Mouse (Mus musculus): ENCODE data around the gene C330007P06Rik. TPM values are rescaled to one million over a fixed set of nuclear protein-coding genes. Genes with fewer than 3 reads are reported as not detected.
A peak's percentile ranks its signal among the peaks of the same experiment; 100 is the strongest.
"Not testable (repeated sequence)": the region's sequence is repeated elsewhere in the genome, so short reads cannot be mapped to it uniquely, and the experiment has no call there.

C330007P06Rik gene
- polyA plus RNA-seq, 1 experiment from 2014 or later = 23.9 TPM

DNA sequence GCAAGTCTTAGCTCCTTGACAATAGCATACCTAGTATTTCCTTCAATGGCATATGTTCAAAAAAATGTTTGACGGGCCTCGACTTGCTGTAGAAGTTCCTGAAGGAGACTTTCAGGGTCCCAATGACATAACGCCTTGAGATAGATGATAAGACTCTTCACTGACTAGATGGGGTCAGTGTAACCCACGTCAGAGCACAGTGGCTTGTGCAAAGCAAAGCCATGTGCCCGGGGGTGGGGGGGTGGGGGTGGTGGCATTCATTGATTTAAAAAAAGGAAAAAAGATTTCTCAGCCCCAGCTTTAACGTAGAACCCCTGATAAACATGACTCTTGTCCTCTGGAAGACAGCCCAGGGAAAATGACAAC lies 65.6 kb downstream of the C330007P06Rik start:
- Histone ChIP-seq H3K27me3 (no peaks in the 10 kb centered on the region), H3K9me3 (no peaks in the 10 kb centered on the region), H3K4me2 (peak overlapping the region; percentile 55), H3K9ac (no peak overlapping the region), H3K4me1 (replicated peaks) (peaks cover 7% of the 10 kb centered on the region), H3K27ac (replicated peaks) (peak overlapping the region; percentile 81), H3K4me3 (peak overlapping the region; percentile 37), H3K36me3 (no peaks in the 10 kb centered on the region)
- 81% methylated on average over 6 of the region's 6 CpGs for WGBS
- ATAC-seq (ENCODE audit: low read depth) = peak; percentile 40

DNA sequence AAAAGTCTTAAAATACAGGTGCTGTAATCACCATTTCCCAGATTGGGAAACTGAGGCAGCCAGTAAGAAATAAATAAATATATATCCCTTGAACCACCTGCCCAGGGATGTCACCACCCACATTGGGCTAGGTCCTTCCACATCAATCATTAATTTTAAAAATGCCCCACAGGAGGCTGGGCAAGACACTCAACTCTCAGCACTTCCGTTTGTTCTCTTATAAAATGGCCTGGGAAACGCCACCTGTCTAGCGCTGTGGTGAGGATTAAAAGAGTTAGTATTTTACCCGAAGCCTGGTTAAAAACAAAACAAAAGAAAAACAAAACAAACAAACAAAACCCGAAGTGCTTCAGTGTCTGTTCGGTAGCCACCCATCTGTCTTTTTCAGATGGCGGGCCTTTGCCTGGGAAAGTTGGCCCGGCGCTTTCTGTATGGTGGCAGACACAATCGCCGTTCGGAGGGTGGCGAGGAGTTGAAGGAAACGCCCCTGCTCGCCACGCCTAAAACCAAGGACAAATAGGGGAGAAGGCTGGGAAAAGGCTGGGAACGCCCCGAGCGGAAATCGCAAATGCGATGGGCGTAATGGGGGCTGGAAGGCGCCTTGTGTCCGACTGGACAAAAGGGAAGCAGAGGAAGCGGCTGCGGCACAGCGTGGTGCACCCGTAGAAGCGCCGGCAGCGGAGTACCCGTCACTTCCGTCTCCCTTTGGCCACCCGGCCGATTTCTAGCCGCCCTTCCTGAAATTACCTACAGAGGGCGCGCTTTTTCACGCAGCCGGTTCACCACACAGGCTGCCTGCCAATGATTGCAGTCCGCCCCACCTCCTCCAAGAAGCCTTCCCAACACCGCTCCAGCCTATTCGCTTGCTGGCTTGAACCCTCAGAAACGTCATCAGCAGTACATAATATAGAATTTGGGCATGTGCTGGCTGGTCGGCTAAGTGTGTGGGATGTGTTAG lies 66.3 kb downstream of the C330007P06Rik start:
- H3K4me3 ChIP-seq = peak overlapping the region; percentile 37
- H3K9ac ChIP-seq = peak overlapping the region; percentile 60
- ATAC-seq (ENCODE audit: low read depth) = peak; percentile 88
- no peaks in the 10 kb centered on the region for H3K9me3 ChIP-seq
- no peaks in the 10 kb centered on the region for H3K36me3 ChIP-seq
- peak overlapping the region; percentile 81 for H3K27ac ChIP-seq (replicated peaks)
- H3K27me3 ChIP-seq = no peaks in the 10 kb centered on the region
- 17% methylated on average over 39 of the region's 45 CpGs for WGBS
- H3K4me2 ChIP-seq = peak overlapping the region; percentile 55
- H3K4me1 ChIP-seq (replicated peaks) = peaks cover 7% of the 10 kb centered on the region

DNA sequence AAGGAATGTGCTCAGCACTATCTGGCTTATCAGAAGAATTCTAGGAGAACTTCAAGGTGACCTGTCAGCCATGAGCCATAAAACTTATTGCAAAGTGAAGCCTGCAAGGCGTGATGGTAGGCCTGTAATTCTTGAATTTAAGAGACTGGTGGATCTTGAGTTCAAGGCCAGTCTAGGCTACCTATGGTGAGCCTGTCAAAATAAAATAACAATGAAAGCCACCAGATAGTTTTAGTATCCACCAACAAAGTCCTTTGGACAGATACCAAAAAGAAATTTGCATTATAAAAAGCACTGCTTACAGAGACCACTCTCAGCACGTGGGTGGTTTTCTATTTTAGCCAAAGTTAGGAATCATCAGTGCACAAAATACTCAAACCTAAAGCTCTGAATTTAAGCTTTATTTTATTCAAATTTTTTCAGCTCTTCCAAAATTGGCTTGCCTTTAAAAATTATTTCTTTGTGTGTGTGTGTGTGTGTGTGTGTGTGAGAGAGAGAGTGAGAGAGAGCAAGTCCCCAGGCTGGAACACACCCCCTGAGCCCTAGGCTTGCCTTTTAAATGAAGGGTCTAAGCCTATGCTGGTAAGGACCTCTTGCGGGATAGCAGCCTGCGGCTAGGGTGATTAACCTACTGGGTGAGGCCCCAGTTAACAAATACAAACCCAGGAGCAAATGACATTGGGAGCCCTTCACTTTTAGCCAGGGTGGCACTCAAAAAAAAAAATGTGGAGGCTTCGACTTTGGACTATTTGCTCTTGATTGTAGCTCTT lies 68.3 kb downstream of the C330007P06Rik start:
- Histone ChIP-seq H3K27ac (replicated peaks) (no peak overlapping the region), H3K4me1 (replicated peaks) (peaks cover 7% of the 10 kb centered on the region), H3K4me2 (no peak overlapping the region), H3K9ac (no peak overlapping the region), H3K36me3 (no peaks in the 10 kb centered on the region), H3K27me3 (no peaks in the 10 kb centered on the region), H3K9me3 (no peaks in the 10 kb centered on the region), H3K4me3 (no peak overlapping the region)
- WGBS = 47% methylated on average over 5 of the region's 5 CpGs
- ATAC-seq (ENCODE audit: low read depth) = no peak

DNA sequence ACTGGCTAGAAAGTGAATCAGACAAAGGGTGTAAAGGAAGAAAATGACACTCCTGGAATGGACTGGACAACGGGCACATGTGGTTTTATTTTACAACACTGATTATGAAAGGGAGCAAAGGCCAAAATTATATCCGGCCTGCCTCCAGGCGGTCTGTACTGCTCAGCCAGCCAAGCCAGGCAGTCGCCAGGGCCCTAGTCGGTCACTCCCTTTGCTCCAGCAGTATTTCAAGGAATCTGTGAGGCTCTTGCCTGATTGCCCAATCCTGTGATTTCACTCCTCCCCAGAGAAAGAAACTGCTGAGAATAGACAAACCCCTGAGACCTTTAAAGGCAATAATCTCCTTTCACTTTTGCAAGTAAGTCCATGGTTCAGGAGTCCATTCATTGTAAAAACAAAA lies 69.7 kb downstream of the C330007P06Rik start:
- WGBS = 73% methylated on average over 5 of the region's 5 CpGs
- H3K4me1 ChIP-seq (replicated peaks) = peaks cover 7% of the 10 kb centered on the region
- H3K9ac ChIP-seq = no peak overlapping the region
- no peaks in the 10 kb centered on the region for H3K9me3 ChIP-seq
- H3K4me2 ChIP-seq = no peak overlapping the region
- no peak for ATAC-seq (ENCODE audit: low read depth)
- H3K4me3 ChIP-seq = no peak overlapping the region
- H3K27ac ChIP-seq (replicated peaks) = no peak overlapping the region
- no peaks in the 10 kb centered on the region for H3K36me3 ChIP-seq
- H3K27me3 ChIP-seq = no peaks in the 10 kb centered on the region

DNA sequence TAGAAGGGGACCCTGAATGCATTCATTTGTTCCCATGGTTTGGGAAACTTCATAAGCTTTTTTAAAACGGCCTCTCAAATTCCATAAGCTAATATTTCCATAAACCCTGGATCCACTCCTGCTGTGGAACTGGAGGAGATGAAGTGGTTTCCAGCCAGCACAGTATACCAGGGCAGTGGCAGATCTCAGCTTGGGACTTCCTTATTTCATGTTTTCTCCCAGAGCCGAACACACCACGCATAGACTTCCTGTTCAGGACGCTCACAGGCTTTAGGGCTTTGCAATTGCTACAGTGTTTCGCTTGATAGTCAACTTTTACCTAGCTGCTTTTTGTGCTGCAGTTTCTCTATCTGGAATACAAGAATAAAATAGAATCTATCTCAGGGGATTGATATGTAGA lies 70.7 kb downstream of the C330007P06Rik start:
- peaks cover 5% of the 10 kb centered on the region for H3K36me3 ChIP-seq
- H3K4me1 ChIP-seq (replicated peaks) = peaks cover 7% of the 10 kb centered on the region
- H3K4me3 ChIP-seq = no peak overlapping the region
- no peak for ATAC-seq (ENCODE audit: low read depth)
- H3K9ac ChIP-seq = no peak overlapping the region
- no peaks in the 10 kb centered on the region for H3K27me3 ChIP-seq
- 72% methylated on average over 5 of the region's 5 CpGs for WGBS
- H3K9me3 ChIP-seq = no peaks in the 10 kb centered on the region
- no peak overlapping the region for H3K4me2 ChIP-seq
- no peak overlapping the region for H3K27ac ChIP-seq (replicated peaks)

DNA sequence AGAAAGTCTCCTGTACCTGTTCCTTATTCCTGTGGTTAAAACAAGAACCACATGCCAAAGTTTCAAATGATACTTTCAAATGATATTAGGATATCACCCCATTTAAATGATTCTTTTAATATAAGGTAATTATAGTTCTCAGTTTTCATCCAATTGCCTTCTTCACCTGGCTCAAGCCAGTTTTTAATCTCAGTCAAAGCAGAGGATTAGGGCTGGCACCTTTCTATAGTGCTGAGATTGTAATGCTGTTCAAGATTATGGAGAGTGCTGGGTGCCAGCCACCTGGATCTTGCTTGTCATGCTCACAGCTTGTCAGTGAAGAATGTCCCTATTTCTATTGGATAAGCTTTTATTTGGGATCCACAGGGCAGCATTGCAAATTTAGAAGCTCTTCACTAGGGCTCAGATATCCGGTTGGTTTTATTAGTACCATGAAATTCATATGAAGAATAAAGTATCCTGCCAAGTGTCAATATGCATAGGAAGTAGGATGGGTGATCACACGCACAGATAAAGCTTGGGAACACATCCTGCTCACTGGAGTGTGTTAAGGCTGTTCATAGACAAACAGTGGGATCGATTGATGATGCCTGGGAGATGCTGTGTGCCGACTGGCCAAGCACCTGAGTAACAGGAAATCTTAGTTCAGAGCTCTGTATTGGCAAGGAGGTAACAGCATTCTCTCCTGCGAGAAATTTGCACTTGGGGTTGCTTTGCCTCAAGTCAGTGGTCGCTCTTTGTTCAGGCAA lies 74.6 kb downstream of the C330007P06Rik start:
- H3K4me3 ChIP-seq = no peak overlapping the region
- no peak for ATAC-seq (ENCODE audit: low read depth)
- H3K27me3 ChIP-seq = no peaks in the 10 kb centered on the region
- 41% methylated on average over 6 of the region's 6 CpGs for WGBS
- 0 out of 2 replicates have a peak, but pooled peaks cover 3% of the 10 kb centered on the region for H3K4me1 ChIP-seq (replicated peaks)
- peaks cover 15% of the 10 kb centered on the region for H3K36me3 ChIP-seq
- no peaks in the 10 kb centered on the region for H3K9me3 ChIP-seq
- H3K9ac ChIP-seq = no peak overlapping the region
- no peak overlapping the region for H3K4me2 ChIP-seq
- no peak overlapping the region for H3K27ac ChIP-seq (replicated peaks)

DNA sequence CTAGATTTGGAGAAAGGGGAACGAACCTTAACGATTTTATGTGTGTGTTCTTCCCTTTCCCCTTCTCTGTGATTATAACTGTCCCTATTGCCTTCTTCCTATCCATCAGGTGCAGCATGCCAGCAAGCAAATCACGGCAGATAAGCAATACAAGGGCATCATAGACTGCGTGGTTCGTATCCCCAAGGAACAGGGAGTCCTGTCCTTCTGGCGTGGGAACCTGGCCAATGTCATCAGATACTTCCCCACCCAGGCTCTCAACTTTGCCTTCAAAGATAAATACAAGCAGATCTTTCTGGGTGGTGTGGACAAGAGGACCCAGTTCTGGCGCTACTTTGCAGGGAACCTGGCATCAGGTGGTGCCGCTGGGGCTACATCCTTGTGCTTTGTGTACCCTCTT lies 77.2 kb downstream of the C330007P06Rik start:
- 69% methylated on average over 8 of the region's 8 CpGs for WGBS

DNA sequence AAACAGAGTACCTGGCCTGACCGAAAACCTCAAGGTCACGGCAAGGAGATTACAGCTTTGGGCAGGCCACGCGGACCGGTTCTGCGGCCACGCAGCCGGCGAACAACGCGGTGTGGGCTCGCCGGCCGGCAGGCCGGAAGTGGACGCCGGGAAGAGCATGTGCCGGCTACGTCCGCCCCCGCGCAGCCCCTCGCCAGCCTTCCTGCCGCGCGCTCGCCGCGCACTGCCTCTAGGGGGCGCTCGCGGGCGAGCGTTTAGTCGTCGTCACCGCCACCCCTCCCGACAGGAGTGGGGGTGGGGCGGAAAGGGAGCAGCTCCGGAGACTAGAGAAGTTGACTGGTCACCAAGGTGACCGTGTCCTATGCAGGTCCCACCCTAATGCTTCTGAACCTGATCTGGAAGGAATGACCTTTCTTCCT lies 77.7 kb downstream of the C330007P06Rik start:
- ATAC-seq (ENCODE audit: low read depth) = peak; percentile 87

More for the DNA sequence above, 77.2 kb downstream of the C330007P06Rik start:
- not testable (repeated sequence) for H3K27me3 ChIP-seq; H3K4me1 ChIP-seq (replicated peaks); H3K9me3 ChIP-seq; ATAC-seq (ENCODE audit: low read depth); H3K27ac ChIP-seq (replicated peaks)
- Histone ChIP-seq H3K4me3 (peak overlapping the region; percentile 63), H3K36me3 (peaks cover 15% of the 10 kb centered on the region), H3K9ac (peak overlapping the region; percentile 83), H3K4me2 (peak overlapping the region; percentile 57)

DNA sequence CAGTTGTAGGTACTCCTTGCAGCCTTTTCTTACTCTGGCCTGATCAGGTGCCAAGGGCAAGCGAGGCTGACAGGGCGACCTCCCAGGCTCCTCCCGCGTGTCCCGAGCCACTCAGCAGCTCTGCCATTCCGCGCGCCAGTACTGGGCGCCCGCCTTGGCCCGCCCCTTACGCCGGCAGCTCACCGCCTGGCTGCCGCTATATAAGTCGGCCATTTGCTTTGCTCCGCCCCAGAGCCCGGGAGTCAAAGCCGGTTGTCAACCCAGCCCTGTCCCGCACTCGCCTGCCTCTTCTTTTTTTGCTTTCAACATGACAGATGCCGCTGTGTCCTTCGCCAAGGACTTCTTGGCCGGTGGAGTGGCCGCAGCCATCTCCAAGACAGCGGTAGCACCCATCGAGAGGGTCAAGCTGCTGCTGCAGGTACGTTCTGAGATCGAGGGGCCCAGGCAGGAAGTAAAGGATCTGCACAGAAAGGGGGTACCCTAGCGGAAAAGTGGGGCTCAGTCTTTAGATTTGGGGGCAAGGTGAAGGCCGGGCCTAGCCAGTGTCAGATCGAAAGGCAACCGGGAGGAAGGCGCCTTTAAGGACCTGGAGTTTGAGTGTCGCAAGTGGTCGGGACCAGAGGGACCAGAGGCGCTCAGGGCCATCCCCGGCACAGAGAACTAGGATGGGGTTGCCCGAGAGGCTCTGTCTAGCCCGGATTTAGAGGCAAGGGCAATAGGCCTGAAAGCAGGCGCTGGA lies 78.3 kb downstream of the C330007P06Rik start, which contains the start of gene Slc25a5:
Gene Slc25a5, plus strand, starts transcription at position 228 of the 739 bp plus-strand sequence.
- ATAC-seq (ENCODE audit: low read depth) = peak; percentile 97
- no peaks in the 10 kb centered on the region for H3K9me3 ChIP-seq
- no peaks in the 10 kb centered on the region for H3K27me3 ChIP-seq
- peak within 1 kb of the TSS; percentile 83 for H3K9ac ChIP-seq
- H3K4me1 ChIP-seq (replicated peaks) = 0 out of 2 replicates have a peak, but pooled peaks cover 3% of the 10 kb centered on the region
- WGBS = 17% methylated on average over 41 of the region's 41 CpGs
- peaks cover 15% of the 10 kb centered on the region for H3K36me3 ChIP-seq
- peak within 1 kb of the TSS; percentile 57 for H3K4me2 ChIP-seq
- peak within 1 kb of the TSS; percentile 90 for H3K27ac ChIP-seq (replicated peaks)
- peak within 1 kb of the TSS; percentile 63 for H3K4me3 ChIP-seq

More for the DNA sequence above, 77.7 kb downstream of the C330007P06Rik start:
- Histone ChIP-seq H3K4me1 (replicated peaks) (0 out of 2 replicates have a peak, but pooled peaks cover 3% of the 10 kb centered on the region), H3K36me3 (peaks cover 15% of the 10 kb centered on the region), H3K9ac (peak overlapping the region; percentile 83), H3K27ac (replicated peaks) (peak overlapping the region; percentile 90), H3K4me3 (peak overlapping the region; percentile 63), H3K4me2 (peak overlapping the region; percentile 57), H3K27me3 (no peaks in the 10 kb centered on the region), H3K9me3 (no peaks in the 10 kb centered on the region)
- WGBS = 25% methylated on average over 22 of the region's 41 CpGs

DNA sequence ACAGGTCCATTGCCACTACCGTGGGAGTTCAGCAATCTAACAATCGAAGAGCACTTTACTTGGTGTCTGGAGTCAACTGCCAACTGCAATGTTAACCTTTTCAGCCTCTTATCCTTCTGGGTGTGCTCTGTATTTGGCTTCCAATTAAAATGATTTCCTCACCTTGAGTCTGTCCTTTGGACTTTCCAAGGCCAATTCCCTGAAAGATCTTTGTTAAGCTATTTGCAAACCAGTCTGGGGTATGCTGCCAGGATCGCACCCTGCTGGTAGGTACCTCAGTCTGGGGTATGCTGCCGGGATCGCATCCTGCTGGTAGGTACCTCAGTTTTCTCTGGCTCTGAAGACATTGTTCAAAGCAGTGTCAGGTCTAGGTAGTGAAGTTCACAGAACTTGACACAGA lies 79.3 kb downstream of the C330007P06Rik start:
- WGBS = 62% methylated on average over 5 of the region's 5 CpGs
- no peak overlapping the region for H3K9ac ChIP-seq
- peaks cover 15% of the 10 kb centered on the region for H3K36me3 ChIP-seq
- no peak overlapping the region for H3K4me2 ChIP-seq
- no peak overlapping the region for H3K4me3 ChIP-seq
- ATAC-seq (ENCODE audit: low read depth) = no peak
- no peak overlapping the region for H3K27ac ChIP-seq (replicated peaks)
- no peaks in the 10 kb centered on the region for H3K27me3 ChIP-seq
- 0 out of 2 replicates have a peak, but pooled peaks cover 3% of the 10 kb centered on the region for H3K4me1 ChIP-seq (replicated peaks)
- no peaks in the 10 kb centered on the region for H3K9me3 ChIP-seq

DNA sequence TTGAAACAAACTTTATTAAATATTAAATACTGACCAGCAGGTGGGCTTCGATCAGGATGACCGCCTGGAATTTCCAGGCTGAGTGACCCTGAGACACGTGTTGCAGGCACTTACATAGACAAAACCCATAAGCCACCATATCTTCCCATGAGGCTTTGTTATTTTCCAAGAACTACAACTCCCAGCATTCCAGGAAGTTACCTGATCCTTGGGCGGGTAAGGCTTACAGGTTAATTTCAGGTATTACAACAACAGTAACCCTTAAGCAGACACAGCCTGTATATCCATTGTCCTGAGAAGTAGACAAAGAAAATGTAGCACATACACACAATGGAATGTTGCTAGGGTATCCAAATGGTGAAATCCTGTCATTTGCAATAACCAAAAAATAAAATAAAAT lies 84.6 kb downstream of the C330007P06Rik start:
- H3K27ac ChIP-seq (replicated peaks) = no peak overlapping the region
- 64% methylated on average over 4 of the region's 4 CpGs for WGBS
- no peaks in the 10 kb centered on the region for H3K4me1 ChIP-seq (replicated peaks)
- no peaks in the 10 kb centered on the region for H3K36me3 ChIP-seq
- H3K4me3 ChIP-seq = no peak overlapping the region
- no peaks in the 10 kb centered on the region for H3K9me3 ChIP-seq
- ATAC-seq (ENCODE audit: low read depth) = no peak
- no peak overlapping the region for H3K9ac ChIP-seq
- H3K4me2 ChIP-seq = no peak overlapping the region
- H3K27me3 ChIP-seq = no peaks in the 10 kb centered on the region
